Mouse (Mus musculus): Measurements from ENCODE around the gene Slc9b2. TPM values are rescaled to one million over a fixed set of nuclear protein-coding genes. Genes with fewer than 3 reads are reported as not detected.

Gene Slc9b2
- polyA plus RNA-seq, 1 experiment = 0.11 TPM

Other genes starting within 250 kb of the Slc9b2 start
- gene Cenpe, start 95.2 kb upstream of the Slc9b2 start, polyA plus RNA-seq (2012; rRNA removed) = 2.8 and 4.2 TPM in 2 replicates
- gene Bdh2, start 26.5 kb upstream of the Slc9b2 start, polyA plus RNA-seq (2012; rRNA removed) = 0.90 and 0.92 TPM in 2 replicates
- gene Slc9b1, start 40.3 kb downstream of the Slc9b2 start, polyA plus RNA-seq (2012; rRNA removed) = 0.10 TPM in 1 of 2 replicates, not detected in the other
- 13.6 and 21.8 TPM in 2 replicates for gene Cisd2, start 116.2 kb downstream of the Slc9b2 start, polyA plus RNA-seq (2012; rRNA removed)
- gene Ube2d3, start 130.4 kb downstream of the Slc9b2 start, polyA plus RNA-seq (2012; rRNA removed) = 174 and 281 TPM in 2 replicates
- gene Manba, start 177.9 kb downstream of the Slc9b2 start, polyA plus RNA-seq (2012; rRNA removed) = 4.8 and 6.1 TPM in 2 replicates

All from large intestine, adult 2 months (tissue).